Comparison of ENCODE assay signal across 22 mouse cellular contexts in genomic region chr5:122735853-122736252, GRCm38 (mm10). TPM values are rescaled to one million over a fixed set of nuclear protein-coding genes. Genes with fewer than 3 reads are reported as not detected.
DNase-seq lines count a peak whose midpoint lies in the region; ATAC-seq and TF ChIP-seq lines count a peak whose summit lies in the region.
"Had no signal": no experiment of that assay in that cellular context is flagged by ENCODE, and none has a peak within 500 bp of the region (broad histone marks: within the 10 kb centered on the region; RNA-seq: fewer than 3 reads in every experiment).

No protein-coding gene starts in this region.

- no peak for DNase-seq in liver, postnatal 0 days
- no peak for DNase-seq in liver, embryonic 11.5 days (ENCODE audit: low spot score)
- peak; percentile 54 for DNase-seq in adipocyte (ENCODE audit: low spot score)
- no peak for DNase-seq in cerebellum, adult 11 months
- DNase-seq: adrenal gland, adult 2 months; adrenal gland, adult 8-10 months; adrenal gland, postnatal 10 days; adrenal gland, postnatal 14 days; adrenal gland, postnatal 25 days; adrenal gland, postnatal 36 days; B cell, adult 2 months; cerebellum, adult 11-12 months; cerebellum, adult 18-20 months; cerebellum, adult 2 months; cerebellum, adult 8-10 months had no signal

- TF ChIP-seq EP300 in liver, postnatal 0 days (IDR thresholded peaks at IDR 0.05; ENCODE audit: low read depth), result no peak

- H3K27ac ChIP-seq in liver, embryonic 16.5 days (ENCODE audit: low read length), result no peak overlapping the region
- H3K27ac ChIP-seq in liver, embryonic 12.5 days, result no peak overlapping the region
- no peak overlapping the region for H3K27ac ChIP-seq in liver, postnatal 0 days (ENCODE audit: low read depth)
- no peak overlapping the region for H3K27ac ChIP-seq in liver, embryonic 11.5 days (ENCODE audit: low read depth, low read length)

- no peaks in the 10 kb centered on the region for H3K9me3 ChIP-seq in liver, embryonic 16.5 days (replicated peaks; ENCODE audit: control insufficient read depth, low read length)
- no peaks in the 10 kb centered on the region for H3K9me3 ChIP-seq in liver, embryonic 12.5 days (replicated peaks)
- H3K9me3 ChIP-seq in liver, postnatal 0 days (ENCODE audit: low read length), result no peaks in the 10 kb centered on the region
- no peaks in the 10 kb centered on the region for H3K9me3 ChIP-seq in liver, embryonic 11.5 days (ENCODE audit: control insufficient read depth, low read length)
- H3K9me3 ChIP-seq: G1E had no signal

- H3K4me2 ChIP-seq in liver, embryonic 16.5 days (ENCODE audit: low read depth, low read length), result no peak overlapping the region
- H3K4me2 ChIP-seq in liver, embryonic 12.5 days, result no peak overlapping the region
- no peak overlapping the region for H3K4me2 ChIP-seq in liver, postnatal 0 days (ENCODE audit: low read depth, low read length)
- H3K4me2 ChIP-seq in liver, embryonic 11.5 days, result no peak overlapping the region

- TF ChIP-seq CTCF in liver, postnatal 0 days (IDR thresholded peaks at IDR 0.05; ENCODE audit: low read depth), result no peak

- H3K27me3 ChIP-seq in liver, embryonic 16.5 days (ENCODE audit: control insufficient read depth, insufficient read depth, low read depth, low read length), result no peaks in the 10 kb centered on the region
- H3K27me3 ChIP-seq in liver, embryonic 12.5 days (replicated peaks), result no peaks in the 10 kb centered on the region
- H3K27me3 ChIP-seq in liver, postnatal 0 days (ENCODE audit: insufficient read depth, low read length), result no peaks in the 10 kb centered on the region
- H3K27me3 ChIP-seq in liver, embryonic 11.5 days (replicated peaks; ENCODE audit: control insufficient read depth, insufficient read depth, low read length), result no peaks in the 10 kb centered on the region
- H3K27me3 ChIP-seq: CH12.LX, Patski had no signal

- no peak overlapping the region for H3K9ac ChIP-seq in liver, embryonic 16.5 days (ENCODE audit: low read depth, low read length)
- H3K9ac ChIP-seq in liver, embryonic 12.5 days, result no peak overlapping the region
- no peak overlapping the region for H3K9ac ChIP-seq in liver, postnatal 0 days (replicated peaks)
- H3K9ac ChIP-seq in liver, embryonic 11.5 days (ENCODE audit: low read depth, low read length), result no peak overlapping the region

- ATAC-seq in liver, embryonic 16.5 days (ENCODE audit: low read depth), result peak; percentile 35
- no peak for ATAC-seq in liver, embryonic 12.5 days
- ATAC-seq in liver, postnatal 0 days, result peak; percentile 71
- no peak for ATAC-seq in liver, embryonic 11.5 days (replicated peaks; ENCODE audit: low FRiP score)
- ATAC-seq: activated CD4-positive, CD25-positive, alpha-beta regulatory T cell, adult 4 months; CD4-positive, CD25-positive, alpha-beta regulatory T cell, adult 4 months; Patski had no signal

- H3K4me3 ChIP-seq in liver, embryonic 16.5 days (ENCODE audit: low read depth, low read length), result no peak overlapping the region
- H3K4me3 ChIP-seq in liver, embryonic 12.5 days, result no peak overlapping the region
- H3K4me3 ChIP-seq in liver, postnatal 0 days (ENCODE audit: low read depth, low read length), result no peak overlapping the region
- H3K4me3 ChIP-seq in liver, embryonic 11.5 days (ENCODE audit: low read depth, low read length), result no peak overlapping the region

- WGBS in liver, embryonic 16.5 days (ENCODE audit: insufficient replicate concordance), result 74% methylated on average over 7 of the region's 7 CpGs
- 80% methylated on average over 7 of the region's 7 CpGs for whole genome bisulfite sequencing in liver, embryonic 12.5 days (ENCODE audit: insufficient replicate concordance)
- WGBS in liver, postnatal 0 days (ENCODE audit: insufficient replicate concordance), result 76% methylated on average over 7 of the region's 7 CpGs
- 92% methylated on average over 7 of the region's 7 CpGs for WGBS in liver, embryonic 11.5 days

- H3K36me3 ChIP-seq in liver, embryonic 16.5 days (ENCODE audit: control insufficient read depth, insufficient read depth), result no peaks in the 10 kb centered on the region
- H3K36me3 ChIP-seq in liver, embryonic 12.5 days, result peaks cover 16% of the 10 kb centered on the region
- peaks cover 1% of the 10 kb centered on the region; the same call in 1 of the 2 replicates for H3K36me3 ChIP-seq in liver, postnatal 0 days (replicated peaks; ENCODE audit: insufficient read depth, low read length)
- H3K36me3 ChIP-seq in liver, embryonic 11.5 days (ENCODE audit: control insufficient read depth, insufficient read depth, low read length), result peaks cover 4% of the 10 kb centered on the region; the same call in 1 of the 2 replicates

- peaks cover 18% of the 10 kb centered on the region for H3K4me1 ChIP-seq in liver, embryonic 16.5 days (ENCODE audit: control insufficient read depth, low read depth, low read length)
- H3K4me1 ChIP-seq in liver, embryonic 12.5 days, result peaks cover 40% of the 10 kb centered on the region
- H3K4me1 ChIP-seq in liver, postnatal 0 days (ENCODE audit: insufficient read depth), result peaks cover 17% of the 10 kb centered on the region
- peaks cover 22% of the 10 kb centered on the region for H3K4me1 ChIP-seq in liver, embryonic 11.5 days (replicated peaks; ENCODE audit: control insufficient read depth, insufficient read depth, low read length)

RNA-seq across cellular contexts. Expression of gene P2rx4, which starts 28.5 kb away (rescaled TPM):
- polyA plus RNA-seq in liver, embryonic 16.5 days (2015; fragmentation: Nextera tagmentation; extraction: Ambion mirVana), result 29.4 and 31.3 TPM in 2 replicates
- 25.6 and 27.1 TPM in 2 replicates for polyA plus RNA-seq in liver, embryonic 12.5 days (2016; fragmentation: Nextera tagmentation; extraction: Ambion mirVana)
- 36.0 and 36.2 TPM in 2 replicates for polyA plus RNA-seq in liver, postnatal 0 days (2015; fragmentation: Nextera tagmentation; extraction: Ambion mirVana)
- 27.1 and 30.2 TPM in 2 replicates for polyA plus RNA-seq in liver, embryonic 11.5 days (2014; fragmentation: Nextera tagmentation; extraction: Ambion mirVana)

RNA-seq across cellular contexts. Expression of gene Camkk2, which starts 43.4 kb away (rescaled TPM):
- 7.6 and 8.4 TPM in 2 replicates for polyA plus RNA-seq in liver, embryonic 16.5 days (2015; fragmentation: Nextera tagmentation; extraction: Ambion mirVana)
- 14.5 and 16.7 TPM in 2 replicates for polyA plus RNA-seq in liver, embryonic 12.5 days (2016; fragmentation: Nextera tagmentation; extraction: Ambion mirVana)
- polyA plus RNA-seq in liver, postnatal 0 days (2015; fragmentation: Nextera tagmentation; extraction: Ambion mirVana), result 9.7 and 10.6 TPM in 2 replicates
- 15.5 and 16.6 TPM in 2 replicates for polyA plus RNA-seq in liver, embryonic 11.5 days (2014; fragmentation: Nextera tagmentation; extraction: Ambion mirVana)

Comparison
In these comparisons a context has a peak if more than half of its experiments do, and no peak if none do; other contexts are left out.
1. ATAC-seq: peak in liver, embryonic 16.5 days (single experiment) and liver, postnatal 0 days (single experiment); none in liver, embryonic 12.5 days (single experiment) and liver, embryonic 11.5 days (single experiment).